Mouse (Mus musculus) lung, postnatal 0 days (tissue): ENCODE measurements around the gene 1600002K03Rik. TPM values are rescaled to one million over a fixed set of nuclear protein-coding genes. Genes with fewer than 3 reads are reported as not detected.
"Not testable (repeated sequence)": the region's sequence is repeated elsewhere in the genome, so short reads cannot be mapped to it uniquely, and the experiment has no call there.

ENCODE experiments used
- ATAC-seq: fragments of 200-750 bp; cut with Nextera tagmentation; 2 replicates; pipeline ENCODE4 v1.8.0; 2017; ENCODE audit warnings: moderate library complexity
- DNase-seq: peaks from one replicate; pipeline ENCODE4 v3.0.0-alpha.2; 2016; ENCODE audit warnings: low spot score
- H3K27ac ChIP-seq: fragments of 300-500 bp; sonication (generic); 2 replicates; pipeline ENCODE4 v1.5.1; 2014; ENCODE audit warnings: antibody characterized with exemption, mild to moderate bottlenecking, low read length, mixed read lengths
- H3K27me3 ChIP-seq: fragments of 300-500 bp; sonication (generic); replicated peaks from 2 replicates; pipeline ENCODE4 v1.6.1; 2014; ENCODE audit warnings: low read length, mixed read lengths; ENCODE audit not compliant: insufficient read depth
- H3K36me3 ChIP-seq: fragments of 300-500 bp; sonication (generic); 2 replicates; pipeline ENCODE4 v1.6.1; 2014; ENCODE audit warnings: low read length, mixed read lengths; ENCODE audit not compliant: insufficient read depth
- H3K4me1 ChIP-seq: fragments of 300-500 bp; sonication (generic); 2 replicates; pipeline ENCODE4 v1.6.1; 2014; ENCODE audit warnings: antibody characterized with exemption, low read depth, low read length, mixed read lengths; ENCODE audit not compliant: insufficient read depth
- H3K4me2 ChIP-seq: fragments of 300-500 bp; sonication (generic); replicated peaks from 2 replicates; pipeline ENCODE4 v1.6.1; 2014; ENCODE audit warnings: low read depth, mild to moderate bottlenecking, low read length, moderate library complexity, mixed read lengths
- H3K4me3 ChIP-seq: fragments of 300-500 bp; sonication (generic); 2 replicates; pipeline ENCODE4 v1.5.1; 2014; ENCODE audit warnings: low read depth, low read length
- H3K9ac ChIP-seq: fragments of 300-500 bp; sonication (generic); replicated peaks from 2 replicates; pipeline ENCODE4 v1.6.1; 2014; ENCODE audit warnings: low read depth, mild to moderate bottlenecking
- H3K9me3 ChIP-seq: fragments of 300-500 bp; sonication (generic); 2 replicates; pipeline ENCODE4 v1.6.1; 2016; ENCODE audit warnings: low read length, mixed read lengths
- CTCF ChIP-seq: IDR thresholded peaks from 2 replicates; pipeline ENCODE4 v1.5.1; 2016; ENCODE audit warnings: antibody characterized with exemption, mild to moderate bottlenecking
- EP300 ChIP-seq: IDR thresholded peaks from 2 replicates; pipeline ENCODE4 v1.6.1; 2016; ENCODE audit warnings: antibody characterized with exemption, mild to moderate bottlenecking, control low read depth
- WGBS: fragments of 180-500 bp; shearing (Covaris S2); extraction: QIAGEN DNeasy Blood & Tissue Kit; methylation state at CpG from one replicate; pipeline ENCODE4 v1.1.7; 2014; 5-methylcytosine and 5-hydroxymethylcytosine counted together
- polyA plus RNA-seq: library from polyadenylated mRNA; unstranded; fragments of >200 nt; fragmentation: Nextera tagmentation; extraction: Ambion mirVana; gene quantifications from 2 replicates; pipeline ENCODE4 v1.2.1, GENCODE M21; 2015

1600002K03Rik gene
- polyA plus RNA-seq, 1 experiment from 2014 or later, result 11.7 TPM

DNA sequence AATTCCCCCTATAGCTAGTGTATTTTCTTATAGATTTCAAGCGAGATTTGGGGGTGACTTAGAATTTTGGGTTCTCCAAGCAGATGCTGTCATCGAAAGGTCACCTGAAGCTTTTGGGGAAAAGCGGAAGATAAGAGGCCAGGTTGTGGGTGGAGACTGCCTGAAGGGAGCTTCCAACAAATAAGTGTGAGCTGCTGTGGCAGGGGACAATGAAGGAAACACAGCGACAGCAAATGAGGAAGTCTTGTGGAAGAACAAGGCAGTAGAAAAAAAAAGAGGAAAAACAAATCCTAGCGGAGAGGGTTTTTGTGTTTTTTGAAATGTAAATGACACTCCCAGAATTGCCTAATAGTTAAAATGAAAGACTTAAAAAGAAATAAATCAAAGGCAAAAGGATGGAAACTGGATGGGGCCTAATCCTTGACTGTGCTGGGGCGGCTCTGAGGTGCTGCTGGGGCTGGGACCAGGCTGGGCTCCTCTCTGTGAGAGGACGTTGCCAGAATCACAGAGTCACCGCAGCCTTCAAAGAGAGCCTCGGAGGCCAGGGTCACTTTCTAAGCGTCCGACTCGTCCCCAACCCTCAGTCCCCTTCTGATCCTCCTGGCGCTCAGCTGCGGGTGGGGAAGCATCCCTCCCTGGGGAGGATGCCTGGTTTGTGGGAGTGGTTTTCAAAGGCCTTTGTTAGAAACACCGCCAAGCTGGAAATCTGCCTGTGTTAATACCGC, 42.5 kb downstream of the 1600002K03Rik start:
- Histone ChIP-seq H3K4me3 (no peak overlapping the region), H3K4me1 (no peaks in the 10 kb centered on the region), H3K36me3 (no peaks in the 10 kb centered on the region), H3K9me3 (no peaks in the 10 kb centered on the region), H3K9ac (no peak overlapping the region), H3K27ac (no peak overlapping the region), H3K4me2 (no peak overlapping the region), H3K27me3 (no peaks in the 10 kb centered on the region)
- TF ChIP-seq EP300 (no peak), CTCF (no peak)
- peak; percentile 28 for DNase-seq
- ATAC-seq, result no peak
- WGBS, result 32% methylated on average over 16 of the region's 16 CpGs

- Histone ChIP-seq H3K4me2 (no peak overlapping the region), H3K9me3 (no peaks in the 10 kb centered on the region), H3K4me1 (no peaks in the 10 kb centered on the region; the same call in 1 of the 2 replicates), H3K36me3 (no peaks in the 10 kb centered on the region), H3K27me3 (no peaks in the 10 kb centered on the region), H3K9ac (no peak overlapping the region), H3K27ac (no peak overlapping the region), H3K4me3 (no peak overlapping the region)
- WGBS, result 45% methylated on average over 6 of the region's 9 CpGs
- TF ChIP-seq EP300, result no peak
- no peak for TF ChIP-seq CTCF
- ATAC-seq (no peak), DNase-seq (no peak)
These were observed 47.9 kb downstream of the 1600002K03Rik start for GRCm38 (mm10) chr10:80220676-80221075.

GRCm38 (mm10) chr10:80223137-80223536, 50.4 kb downstream of the 1600002K03Rik start:
- not testable (repeated sequence) for H3K4me1 ChIP-seq, H3K36me3 ChIP-seq, ATAC-seq, H3K4me2 ChIP-seq, H3K27me3 ChIP-seq, H3K4me3 ChIP-seq, H3K9ac ChIP-seq, DNase-seq, H3K27ac ChIP-seq, H3K9me3 ChIP-seq
- 78% methylated on average over 2 of the region's 2 CpGs for WGBS

Other genes with a start within 250 kb of the 1600002K03Rik start
- gene Arid3a, start 245.9 kb upstream of the 1600002K03Rik start, polyA plus RNA-seq, result 4.8 and 7.1 TPM in 2 replicates
- 32.8 and 44.2 TPM in 2 replicates for gene Wdr18, start 212.8 kb upstream of the 1600002K03Rik start, polyA plus RNA-seq
- gene Grin3b, start 202.2 kb upstream of the 1600002K03Rik start, polyA plus RNA-seq, result 0.24 and 0.32 TPM in 2 replicates
- gene Tmem259, start 188.6 kb upstream of the 1600002K03Rik start, polyA plus RNA-seq, result 26.7 and 27.6 TPM in 2 replicates
- 483 and 567 TPM in 2 replicates for gene Cnn2, start 184.4 kb upstream of the 1600002K03Rik start, polyA plus RNA-seq
- gene Abca7, start 176.4 kb upstream of the 1600002K03Rik start, polyA plus RNA-seq, result 5.5 and 6.5 TPM in 2 replicates
- 20.1 and 22.2 TPM in 2 replicates for gene Arhgap45, start 156.3 kb upstream of the 1600002K03Rik start, polyA plus RNA-seq
- gene Polr2e, start 133.1 kb upstream of the 1600002K03Rik start, polyA plus RNA-seq, result 178 and 202 TPM in 2 replicates
- 1,058 and 1,082 TPM in 2 replicates for gene Gpx4, start 125.8 kb upstream of the 1600002K03Rik start, polyA plus RNA-seq
- 17.5 and 26.4 TPM in 2 replicates for gene Sbno2, start 67.4 kb upstream of the 1600002K03Rik start, polyA plus RNA-seq
- 19.0 and 19.8 TPM in 2 replicates for gene Stk11, start 57.1 kb upstream of the 1600002K03Rik start, polyA plus RNA-seq
- 463 and 491 TPM in 2 replicates for gene Atp5d, start 34.3 kb upstream of the 1600002K03Rik start, polyA plus RNA-seq
- 5.1 and 5.5 TPM in 2 replicates for gene Cbarp, start 32.1 kb upstream of the 1600002K03Rik start, polyA plus RNA-seq
- 13.2 and 14.2 TPM in 2 replicates for gene Midn, start 24.7 kb upstream of the 1600002K03Rik start, polyA plus RNA-seq
- 203 and 305 TPM in 2 replicates for gene Cirbp, start 7.0 kb upstream of the 1600002K03Rik start, polyA plus RNA-seq
- 5.1 and 6.9 TPM in 2 replicates for gene Efna2, start 6.5 kb downstream of the 1600002K03Rik start, polyA plus RNA-seq
- gene Mum1, start 53.5 kb downstream of the 1600002K03Rik start, polyA plus RNA-seq, result 34.0 and 36.9 TPM in 2 replicates
- 295 and 327 TPM in 2 replicates for gene Ndufs7, start 76.2 kb downstream of the 1600002K03Rik start, polyA plus RNA-seq
- 23.5 and 25.4 TPM in 2 replicates for gene Gamt, start 88.1 kb downstream of the 1600002K03Rik start, polyA plus RNA-seq
- gene Dazap1, start 88.5 kb downstream of the 1600002K03Rik start, polyA plus RNA-seq, result 37.8 and 38.1 TPM in 2 replicates
- 651 and 741 TPM in 2 replicates for gene Rps15, start 119.5 kb downstream of the 1600002K03Rik start, polyA plus RNA-seq
- 0.57 and 0.85 TPM in 2 replicates for gene Apc2, start 123.0 kb downstream of the 1600002K03Rik start, polyA plus RNA-seq
- 58.4 and 64.8 TPM in 2 replicates for gene 2310011J03Rik, start 147.6 kb downstream of the 1600002K03Rik start, polyA plus RNA-seq
- gene Pcsk4, start 156.6 kb downstream of the 1600002K03Rik start, polyA plus RNA-seq, result 3.4 and 3.7 TPM in 2 replicates
- gene Reep6, start 157.0 kb downstream of the 1600002K03Rik start, polyA plus RNA-seq, result 15.4 and 17.6 TPM in 2 replicates
- 6.4 and 7.3 TPM in 2 replicates for gene Adamtsl5, start 175.5 kb downstream of the 1600002K03Rik start, polyA plus RNA-seq
- 1.00 and 1.0 TPM in 2 replicates for gene Plk5, start 183.5 kb downstream of the 1600002K03Rik start, polyA plus RNA-seq
- 6.0 and 6.3 TPM in 2 replicates for gene Mex3d, start 214.7 kb downstream of the 1600002K03Rik start, polyA plus RNA-seq
- gene Mbd3, start 226.6 kb downstream of the 1600002K03Rik start, polyA plus RNA-seq, result 90.6 and 90.7 TPM in 2 replicates
- gene Uqcr11, start 233.9 kb downstream of the 1600002K03Rik start, polyA plus RNA-seq, result 511 and 651 TPM in 2 replicates